ENCODE assay signal across 7 mouse cellular contexts in the genomic region with DNA sequence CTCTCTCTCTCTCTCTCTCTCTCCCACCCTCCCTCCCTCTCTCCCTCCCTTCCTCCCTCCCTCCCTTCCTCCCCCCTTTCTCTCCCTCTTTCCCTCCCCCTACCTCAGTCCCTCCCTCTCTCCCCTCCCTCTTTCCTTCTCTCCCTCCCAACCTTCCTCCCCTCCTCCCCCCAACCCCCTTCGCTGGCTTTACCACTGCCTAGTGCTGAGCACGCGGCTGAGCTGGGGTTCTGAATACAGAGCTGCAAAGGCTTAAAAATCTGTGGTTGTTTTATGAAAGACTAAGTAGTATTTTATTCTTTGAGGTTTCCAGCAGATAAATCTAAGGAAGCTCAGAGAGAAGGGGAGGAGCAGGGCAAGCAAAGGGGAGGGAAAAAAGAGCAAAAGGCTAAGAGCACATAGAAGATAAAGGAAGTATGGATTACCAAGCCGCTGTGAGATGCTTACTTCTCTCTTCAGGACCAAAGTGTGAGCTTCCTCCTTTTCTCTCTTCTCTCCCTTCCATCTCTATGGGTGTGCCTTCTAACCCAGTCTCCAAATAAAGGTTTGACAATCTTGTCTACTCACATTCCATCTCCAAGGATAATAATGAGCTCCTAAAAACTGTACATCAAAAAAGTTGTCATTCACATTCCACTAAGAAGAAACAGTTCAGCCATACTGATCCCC. TPM values are rescaled to one million over a fixed set of nuclear protein-coding genes. Genes with fewer than 3 reads are reported as not detected.
A peak's percentile ranks its signal among the peaks of the same experiment; 100 is the strongest.
DNase-seq lines count a peak whose midpoint lies in the region; ATAC-seq and TF ChIP-seq lines count a peak whose summit lies in the region.

A gene (minus strand): TSS at position 619 of the 669 bp plus-strand sequence.

- H3K9ac ChIP-seq in lung, embryonic 14.5 days: no peak within 1 kb of the TSS
- peak within 1 kb of the TSS; percentile 50 for H3K9ac ChIP-seq in forebrain, embryonic 13.5 days

- no peak for TF ChIP-seq CTCF in lung, embryonic 14.5 days (IDR thresholded peaks at IDR 0.05; ENCODE audit: low read depth)

- no peaks in the 10 kb centered on the region for H3K4me1 ChIP-seq in lung, embryonic 14.5 days (ENCODE audit: insufficient read depth)
- H3K4me1 ChIP-seq in forebrain, embryonic 13.5 days: 0 out of 2 replicates have a peak, but pooled peaks cover 5% of the 10 kb centered on the region

- H3K9me3 ChIP-seq in lung, embryonic 14.5 days (ENCODE audit: low read depth, low read length): no peaks in the 10 kb centered on the region
- H3K9me3 ChIP-seq in forebrain, embryonic 13.5 days (replicated peaks): no peaks in the 10 kb centered on the region

- peak within 1 kb of the TSS; percentile 54 for H3K4me2 ChIP-seq in lung, embryonic 14.5 days
- H3K4me2 ChIP-seq in forebrain, embryonic 13.5 days: peak within 1 kb of the TSS; percentile 60

- H3K4me3 ChIP-seq in lung, embryonic 14.5 days (ENCODE audit: low read depth, low read length): peak within 1 kb of the TSS; percentile 25; the same call in 1 of the 2 replicates
- H3K4me3 ChIP-seq in forebrain, embryonic 13.5 days: peak within 1 kb of the TSS; percentile 41

- H3K27me3 ChIP-seq in lung, embryonic 14.5 days (ENCODE audit: insufficient read depth, low read length): no peaks in the 10 kb centered on the region
- no peaks in the 10 kb centered on the region for H3K27me3 ChIP-seq in forebrain, embryonic 13.5 days

- H3K36me3 ChIP-seq in lung, embryonic 14.5 days (ENCODE audit: insufficient read depth): no peaks in the 10 kb centered on the region
- H3K36me3 ChIP-seq in forebrain, embryonic 13.5 days (ENCODE audit: poor library complexity, severe bottlenecking): no peaks in the 10 kb centered on the region

- intact Hi-C loops in left cerebral cortex, postnatal 10 days (cut with DNase I): no loop called here

- peak; percentile 1 for DNase-seq in lung, embryonic 14.5 days
- no peak for DNase-seq in lung, postnatal 10 days
- no peak for DNase-seq in left cerebral cortex, postnatal 10 days (ENCODE audit: extremely low spot score in 1 of 2, low spot score in 2 of 2)
- peak; percentile 33 for DNase-seq in retina, embryonic 14.5 days (ENCODE audit: low spot score)
- no peak for DNase-seq in thymus, postnatal 0 days (ENCODE audit: low spot score)
- DNase-seq in spleen, postnatal 10 days (ENCODE audit: low spot score in 2 of 2): no peak

- no peak; the same call in 1 of the 2 replicates for ATAC-seq in lung, embryonic 14.5 days (ENCODE audit: insufficient read depth)
- peak; percentile 93 for ATAC-seq in forebrain, embryonic 13.5 days

- H3K27ac ChIP-seq in lung, embryonic 14.5 days (ENCODE audit: low read depth): no peak within 1 kb of the TSS
- peak within 1 kb of the TSS; percentile 51 for H3K27ac ChIP-seq in forebrain, embryonic 13.5 days

- 16% methylated on average over 4 of the region's 4 CpGs for WGBS in lung, embryonic 14.5 days
- WGBS in forebrain, embryonic 13.5 days: 13% methylated on average over 4 of the region's 4 CpGs

RNA-seq across cellular contexts. Expression of the gene that starts here (rescaled TPM):
- 0.68 and 0.78 TPM in 2 replicates for polyA plus RNA-seq in lung, embryonic 14.5 days (2014; fragmentation: Nextera tagmentation; extraction: Ambion mirVana)
- 7.9 and 11.4 TPM in 2 replicates for polyA plus RNA-seq in forebrain, embryonic 13.5 days (2015; fragmentation: Nextera tagmentation; extraction: Ambion mirVana)
- total RNA-seq in left cerebral cortex, postnatal 10 days (2021): 10 to 100 TPM; 86.2 to 94.4 TPM
- 0.09 and 0.10 TPM in 2 replicates for polyA plus RNA-seq in thymus, postnatal 0 days (2015; fragmentation: Nextera tagmentation; extraction: Ambion mirVana)

Comparison
In these comparisons a context has a peak if more than half of its experiments do, and no peak if none do; other contexts are left out.
1. Peak in DNase-seq, H3K4me3 ChIP-seq and H3K4me2 ChIP-seq in lung, embryonic 14.5 days; RNA of the gene not detected or under 1 TPM.